Mouse (Mus musculus) neutrophil, adult 5-6 weeks (primary cell): ENCODE measurements around the gene 4930438A08Rik. TPM values are rescaled to one million over a fixed set of nuclear protein-coding genes. Genes with fewer than 3 reads are reported as not detected.
"Not testable (repeated sequence)": the region's sequence is repeated elsewhere in the genome, so short reads cannot be mapped to it uniquely, and the experiment has no call there.

Experiments
- ATAC-seq: fragments of 151-379, 151-347 bp; 2 replicates; pipeline ENCODE4 v1.8.0; 2017; ENCODE audit warnings: mild to moderate bottlenecking, moderate TSS enrichment; ENCODE audit not compliant: insufficient number of reproducible peaks, poor library complexity, low FRiP score, severe bottlenecking; ENCODE audit errors: extremely low read depth
- total RNA-seq: library from RNA; stranded (forward); fragments of 200-1000 nt; gene quantifications from 2 replicates; pipeline ENCODE4 v1.2.3, GENCODE M21; 2017

Gene 4930438A08Rik
- total RNA-seq: 0.98 TPM in 1 of 2 replicates, not detected in the other

DNA sequence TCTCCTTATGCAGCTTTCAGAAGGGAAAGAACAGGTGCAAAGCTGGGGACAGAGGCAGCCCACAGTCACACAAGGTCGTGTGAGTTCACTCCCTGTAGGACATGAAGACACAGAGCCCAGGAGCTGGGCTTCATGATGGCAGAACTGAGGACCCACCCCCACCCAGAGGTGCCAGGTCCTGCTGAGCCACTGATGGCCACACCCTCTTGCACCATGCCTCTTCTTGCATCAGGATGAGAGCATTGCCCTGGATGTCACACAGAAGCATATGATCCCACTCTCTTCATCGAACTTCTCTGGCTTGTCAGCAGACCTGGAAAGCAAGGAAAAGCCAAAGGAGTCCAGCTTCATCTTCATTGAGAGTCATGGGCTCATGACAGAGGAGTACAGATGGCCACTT is at the start of gene 4930438A08Rik:
Gene 4930438A08Rik (plus strand): TSS at position 228 of the 400 bp plus-strand sequence.
- no peak; the same call in 1 of the 2 replicates for ATAC-seq

DNA sequence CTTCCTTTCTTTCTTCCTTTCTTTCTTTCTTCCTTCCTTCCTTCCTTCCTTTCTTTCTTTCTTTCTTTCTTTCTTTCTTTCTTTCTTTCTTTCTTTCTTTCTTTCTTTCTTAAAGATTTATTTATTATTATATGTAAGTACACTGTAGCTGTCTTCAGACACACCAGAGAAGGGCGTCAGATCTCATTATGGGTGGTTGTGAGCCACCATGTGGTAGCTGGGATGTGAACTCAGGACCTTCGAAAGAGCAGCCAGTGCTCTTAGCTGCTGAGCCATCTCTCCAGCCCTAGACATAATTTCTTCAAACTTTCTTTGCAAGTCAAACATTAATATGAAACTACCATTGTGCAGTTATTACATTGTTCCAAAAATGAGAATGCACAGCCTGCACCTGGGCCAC is 49.7 kb upstream of the 4930438A08Rik start:
- ATAC-seq: not testable (repeated sequence)

DNA sequence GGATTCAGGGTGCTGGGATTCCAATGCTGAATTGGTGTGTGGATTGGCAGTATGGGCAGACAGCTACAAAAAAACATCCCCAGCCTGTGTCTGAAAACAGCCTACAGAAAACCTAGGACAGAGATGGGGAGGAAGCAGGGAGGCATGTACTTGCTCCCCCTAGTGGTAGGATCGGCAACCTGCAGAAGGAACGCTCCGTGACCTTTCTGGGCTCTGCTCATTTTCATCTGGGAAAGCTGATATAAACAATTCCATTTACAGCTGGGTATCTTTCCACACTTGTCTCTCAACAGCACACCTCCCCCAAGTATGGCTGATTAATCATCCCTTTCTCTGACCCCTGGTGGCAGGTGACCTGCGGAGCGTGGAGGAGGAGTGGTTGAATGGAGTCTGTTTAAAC is 48.9 kb upstream of the 4930438A08Rik start:
- peak; percentile 86 for ATAC-seq

DNA sequence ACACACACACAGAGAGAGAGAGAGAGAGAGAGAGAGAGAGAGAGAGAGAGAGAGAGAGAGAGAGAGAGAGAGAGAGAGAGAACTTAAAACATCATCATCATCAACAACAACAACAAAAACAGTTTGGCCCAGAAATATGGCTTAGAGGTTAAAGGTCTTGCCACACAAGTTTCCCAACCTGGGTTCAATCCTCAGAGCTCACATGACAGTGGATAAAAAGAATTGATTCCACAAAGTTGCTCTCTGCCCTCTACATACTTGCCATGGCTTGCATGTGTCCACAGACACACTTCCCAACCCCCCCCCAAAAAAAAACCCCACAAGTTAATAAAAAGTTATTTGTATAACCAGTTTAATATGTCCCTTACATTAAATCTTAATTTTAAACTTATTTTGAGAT is 48.2 kb upstream of the 4930438A08Rik start:
- ATAC-seq: no peak

DNA sequence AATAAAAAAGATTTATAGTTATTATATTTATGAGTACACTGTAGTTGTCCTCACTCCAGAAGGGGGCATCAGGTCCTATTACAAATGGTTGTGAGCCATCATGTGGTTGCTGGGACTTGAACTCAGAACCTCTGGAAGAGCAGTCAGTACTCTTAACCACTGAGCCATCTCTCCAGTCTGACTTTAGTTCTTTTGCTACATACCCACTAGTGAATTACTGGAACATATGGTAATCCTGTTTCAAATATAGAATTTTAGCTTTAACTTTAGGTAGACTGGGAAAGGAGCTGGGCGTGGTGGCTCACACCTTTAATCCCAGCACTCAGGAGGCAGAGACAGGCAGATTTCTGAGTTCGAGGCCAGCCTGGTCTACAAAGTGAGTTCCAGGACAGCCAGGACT is 46.6 kb upstream of the 4930438A08Rik start:
- ATAC-seq: not testable (repeated sequence)

DNA sequence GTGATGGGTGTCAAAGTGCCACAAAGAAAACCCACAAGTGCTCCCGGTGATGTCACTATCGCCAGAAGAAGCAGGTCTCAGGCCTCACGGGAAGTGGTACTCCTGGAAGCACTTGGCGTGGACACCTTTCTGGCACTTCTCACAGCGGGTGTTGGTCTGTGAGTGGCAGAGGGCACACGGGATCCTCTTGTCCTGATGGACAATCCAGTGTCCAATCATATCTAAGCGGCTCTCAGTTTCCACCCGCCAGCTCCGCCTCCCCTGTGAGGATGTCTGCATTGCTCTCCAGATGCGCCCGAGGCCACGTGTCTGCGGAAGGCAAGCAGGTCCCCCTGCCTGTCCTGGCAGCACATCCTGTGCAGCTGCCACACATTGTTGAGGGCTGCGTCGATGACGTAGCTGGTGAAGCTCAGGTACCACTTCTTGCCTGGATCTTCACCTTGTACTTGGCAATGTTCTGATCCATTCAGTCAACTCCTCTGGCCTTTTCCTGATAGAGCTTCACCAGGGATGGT is 44.1 kb upstream of the 4930438A08Rik start:
- ATAC-seq: no peak

- no peak for ATAC-seq
These were observed 43.4 kb upstream of the 4930438A08Rik start for GRCm38 (mm10) chr11:58231156-58231555.

DNA sequence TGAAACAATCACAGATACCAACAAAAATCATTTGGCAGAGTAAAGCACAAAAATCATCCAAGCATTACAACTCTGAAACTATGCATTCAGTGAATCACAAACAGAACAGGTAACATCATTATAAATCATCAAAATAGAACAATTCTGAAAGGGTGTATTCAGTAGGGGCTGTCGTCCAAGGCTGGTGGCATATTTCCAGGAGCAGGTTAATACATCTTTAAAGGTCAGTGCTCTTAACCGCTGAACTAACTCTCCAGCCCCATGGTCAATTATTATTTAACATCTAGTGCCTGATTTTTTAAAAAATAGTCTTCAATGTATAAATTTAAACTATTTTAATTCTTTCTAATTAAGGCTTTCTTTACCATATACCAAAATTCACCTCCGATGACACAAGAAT is 40.0 kb upstream of the 4930438A08Rik start:
- ATAC-seq: not testable (repeated sequence)

DNA sequence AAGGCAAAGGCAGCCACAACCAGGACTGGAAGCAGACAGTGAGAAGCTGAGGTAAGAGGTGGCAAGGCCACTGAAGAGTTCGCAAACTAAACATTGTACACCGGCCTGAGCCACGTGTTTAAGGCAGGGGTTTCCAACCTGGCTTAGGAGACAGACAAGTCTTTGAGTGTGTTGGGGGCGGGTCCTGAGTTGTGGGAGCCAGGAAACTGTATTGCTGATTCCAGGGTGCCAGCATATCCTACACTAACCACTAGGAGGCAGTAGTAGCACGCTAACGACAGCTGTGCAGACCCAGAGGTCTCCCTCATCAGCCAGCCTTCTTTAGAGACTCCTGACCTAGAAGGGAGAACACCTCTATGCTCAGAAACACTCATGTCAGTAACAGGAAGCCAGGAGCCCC is 39.4 kb upstream of the 4930438A08Rik start:
- ATAC-seq: peak; percentile 78

GRCm38 (mm10) chr11:58238840-58239791 is 35.5 kb upstream of the 4930438A08Rik start:
- peak; percentile 69 for ATAC-seq

GRCm38 (mm10) chr11:58247294-58247693 is 27.3 kb upstream of the 4930438A08Rik start:
- ATAC-seq: no peak

- ATAC-seq: no peak
These were observed 25.2 kb upstream of the 4930438A08Rik start for GRCm38 (mm10) chr11:58249203-58249981.

GRCm38 (mm10) chr11:58250550-58250949 is 24.0 kb upstream of the 4930438A08Rik start:
- ATAC-seq: no peak

- ATAC-seq: no peak
These were observed 20.2 kb upstream of the 4930438A08Rik start for GRCm38 (mm10) chr11:58254411-58254810.

- ATAC-seq: no peak
These were observed 16.8 kb upstream of the 4930438A08Rik start for GRCm38 (mm10) chr11:58257816-58258215.

GRCm38 (mm10) chr11:58260156-58260555 is 14.4 kb upstream of the 4930438A08Rik start:
- ATAC-seq: no peak

- no peak for ATAC-seq
These were observed 12.8 kb upstream of the 4930438A08Rik start for GRCm38 (mm10) chr11:58261826-58262225.

DNA sequence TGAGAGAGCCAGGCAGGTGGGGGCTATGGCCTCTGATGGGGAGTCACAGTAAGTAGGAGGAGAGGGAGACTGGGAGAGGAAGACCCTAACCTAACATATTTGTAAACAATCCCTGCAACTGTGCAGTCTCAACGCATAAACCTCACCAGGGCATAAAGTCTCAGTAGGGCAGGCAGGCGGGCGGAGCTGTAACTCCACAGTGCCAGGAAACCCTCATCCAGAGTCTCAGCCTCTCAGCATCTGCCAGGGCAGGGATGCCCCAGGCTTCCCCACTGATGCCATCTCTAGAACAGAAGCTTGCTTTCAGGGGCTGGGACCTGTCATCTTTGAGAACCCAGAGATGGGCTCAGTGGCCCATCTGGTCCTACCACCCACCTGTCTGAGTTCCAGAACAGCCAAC is 12.3 kb upstream of the 4930438A08Rik start:
- no peak for ATAC-seq

- no peak for ATAC-seq
These were observed 11.1 kb upstream of the 4930438A08Rik start for GRCm38 (mm10) chr11:58263516-58263915.
